Mouse (Mus musculus) neural tube, embryonic 15.5 days (tissue): ENCODE results near the gene Magel2. TPM values are rescaled to one million over a fixed set of nuclear protein-coding genes. Genes with fewer than 3 reads are reported as not detected.

ENCODE experiments used
- ATAC-seq: fragments of 200-750 bp; cut with Nextera tagmentation; 2 replicates; pipeline ENCODE4 v1.8.0; 2017; ENCODE audit warnings: mild to moderate bottlenecking, moderate TSS enrichment, moderate library complexity; ENCODE audit not compliant: low FRiP score
- H3K27ac ChIP-seq: fragments of 300-500 bp; sonication (generic); replicated peaks from 2 replicates; pipeline ENCODE4 v1.5.1; 2015; ENCODE audit warnings: mild to moderate bottlenecking, inconsistent platforms
- H3K27me3 ChIP-seq: fragments of 300-500 bp; sonication (generic); replicated peaks from 2 replicates; pipeline ENCODE4 v1.6.1; 2015; ENCODE audit warnings: inconsistent platforms
- H3K36me3 ChIP-seq: fragments of 300-500 bp; sonication (generic); 2 replicates; pipeline ENCODE4 v1.6.1; 2015; ENCODE audit warnings: inconsistent platforms
- H3K4me1 ChIP-seq: fragments of 300-500 bp; sonication (generic); 2 replicates; pipeline ENCODE4 v1.6.1; 2015; ENCODE audit warnings: inconsistent platforms
- H3K4me2 ChIP-seq: fragments of 300-500 bp; sonication (generic); 2 replicates; pipeline ENCODE4 v1.6.1; 2015; ENCODE audit warnings: inconsistent platforms, mild to moderate bottlenecking, moderate library complexity
- H3K4me3 ChIP-seq: fragments of 300-500 bp; sonication (generic); replicated peaks from 2 replicates; pipeline ENCODE4 v1.5.1; 2015; ENCODE audit warnings: mild to moderate bottlenecking, inconsistent platforms
- H3K9ac ChIP-seq: fragments of 300-500 bp; sonication (generic); replicated peaks from 2 replicates; pipeline ENCODE4 v1.6.1; 2015; ENCODE audit warnings: mild to moderate bottlenecking, inconsistent platforms
- H3K9me3 ChIP-seq: fragments of 300-500 bp; sonication (generic); replicated peaks from 2 replicates; pipeline ENCODE4 v1.6.1; 2016; ENCODE audit warnings: inconsistent platforms
- WGBS: fragments of 180-500 bp; shearing (Covaris S2); methylation state at CpG from one replicate; pipeline ENCODE4 v1.1.7; 2015; ENCODE audit warnings: mixed read lengths; 5-methylcytosine and 5-hydroxymethylcytosine counted together
- polyA plus RNA-seq: library from polyadenylated mRNA; unstranded; fragments of >200 nt; fragmentation: Nextera tagmentation; extraction: Ambion mirVana; gene quantifications from 2 replicates; pipeline ENCODE4 v1.2.1, GENCODE M21; 2015

Gene Magel2
- polyA plus RNA-seq, 1 experiment from 2014 or later, result 13.8 TPM

DNA sequence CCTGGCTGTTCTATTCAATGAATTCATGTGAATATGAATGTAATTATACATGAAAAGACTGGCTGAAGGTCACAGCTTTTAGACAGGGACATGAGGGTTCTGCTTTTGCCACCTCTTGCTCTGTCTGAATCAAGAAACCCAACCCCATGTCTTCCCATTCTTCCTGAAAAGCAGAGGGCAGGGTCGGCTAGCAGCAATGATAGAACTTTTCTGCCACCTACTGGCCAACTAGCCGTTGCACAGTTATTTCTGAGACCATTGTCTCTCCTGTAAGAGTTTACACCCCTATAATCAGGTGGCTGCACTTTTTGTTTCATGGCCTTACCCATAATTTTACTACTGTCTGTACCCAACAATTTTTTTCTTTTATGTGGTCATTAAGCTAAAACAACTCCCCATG is 5.6 kb downstream of the Magel2 start:
- H3K4me3 ChIP-seq, result no peak overlapping the region
- 5% methylated on average over 2 of the region's 2 CpGs for WGBS
- H3K9ac ChIP-seq, result no peak overlapping the region
- H3K4me1 ChIP-seq, result peaks cover 16% of the 10 kb centered on the region
- H3K27ac ChIP-seq, result no peak overlapping the region
- ATAC-seq, result peak; percentile 69
- no peak overlapping the region for H3K4me2 ChIP-seq
- no peaks in the 10 kb centered on the region for H3K27me3 ChIP-seq
- no peaks in the 10 kb centered on the region for H3K9me3 ChIP-seq
- H3K36me3 ChIP-seq, result no peaks in the 10 kb centered on the region

DNA sequence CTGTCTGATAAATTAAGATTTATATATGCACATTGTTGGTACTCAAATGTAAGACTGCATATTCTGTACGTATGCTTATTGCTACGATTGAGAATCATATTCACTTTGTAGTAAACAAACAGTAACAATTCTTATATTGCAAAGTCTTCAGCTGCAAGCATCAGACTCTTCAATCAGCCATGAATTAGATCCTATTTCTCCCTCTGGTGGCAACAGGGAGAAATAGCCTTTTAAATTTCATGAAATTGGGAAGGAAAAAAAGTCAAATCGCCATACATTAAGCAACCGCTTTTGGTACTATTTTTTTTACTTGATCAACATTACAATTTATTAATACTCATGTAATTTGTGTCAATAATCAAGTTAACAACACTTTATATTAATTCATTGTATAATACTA is 11.5 kb downstream of the Magel2 start:
- H3K9ac ChIP-seq, result no peak overlapping the region

DNA sequence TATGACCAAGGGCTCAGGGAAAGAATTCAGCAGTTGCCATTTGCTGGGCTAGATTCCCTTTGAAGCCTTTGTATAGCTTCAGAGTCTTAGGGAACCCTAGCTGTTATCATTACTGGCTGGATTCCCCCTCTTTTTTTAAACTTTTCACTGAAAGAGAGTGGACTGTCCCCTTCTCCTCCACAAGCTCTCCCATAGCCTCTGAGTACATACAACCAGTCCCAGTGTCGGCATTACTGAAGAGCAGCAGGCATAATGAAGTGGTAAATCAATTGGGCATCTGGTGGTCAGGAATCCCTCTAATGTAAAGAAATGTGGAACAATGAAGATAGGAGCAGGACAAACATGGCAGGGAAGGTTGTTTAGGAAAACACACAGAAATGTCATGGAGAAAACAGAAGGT is 15.4 kb downstream of the Magel2 start:
- no peaks in the 10 kb centered on the region for H3K4me1 ChIP-seq
- H3K27ac ChIP-seq, result no peak overlapping the region
- no peak overlapping the region for H3K4me3 ChIP-seq
- no peaks in the 10 kb centered on the region for H3K9me3 ChIP-seq
- no peak overlapping the region for H3K9ac ChIP-seq
- no peaks in the 10 kb centered on the region for H3K27me3 ChIP-seq
- no peak for ATAC-seq
- H3K36me3 ChIP-seq, result no peaks in the 10 kb centered on the region
- 42% methylated on average over 1 of the region's 1 CpGs for WGBS
- H3K4me2 ChIP-seq, result no peak overlapping the region

More for the DNA sequence above, 11.5 kb downstream of the Magel2 start:
- H3K4me3 ChIP-seq, result no peak overlapping the region
- no peaks in the 10 kb centered on the region for H3K27me3 ChIP-seq
- H3K36me3 ChIP-seq, result no peaks in the 10 kb centered on the region
- no peaks in the 10 kb centered on the region for H3K9me3 ChIP-seq
- WGBS, result 50% methylated on average over 4 of the region's 4 CpGs
- H3K4me2 ChIP-seq, result no peak overlapping the region
- H3K4me1 ChIP-seq, result no peaks in the 10 kb centered on the region
- no peak for ATAC-seq
- H3K27ac ChIP-seq, result no peak overlapping the region

DNA sequence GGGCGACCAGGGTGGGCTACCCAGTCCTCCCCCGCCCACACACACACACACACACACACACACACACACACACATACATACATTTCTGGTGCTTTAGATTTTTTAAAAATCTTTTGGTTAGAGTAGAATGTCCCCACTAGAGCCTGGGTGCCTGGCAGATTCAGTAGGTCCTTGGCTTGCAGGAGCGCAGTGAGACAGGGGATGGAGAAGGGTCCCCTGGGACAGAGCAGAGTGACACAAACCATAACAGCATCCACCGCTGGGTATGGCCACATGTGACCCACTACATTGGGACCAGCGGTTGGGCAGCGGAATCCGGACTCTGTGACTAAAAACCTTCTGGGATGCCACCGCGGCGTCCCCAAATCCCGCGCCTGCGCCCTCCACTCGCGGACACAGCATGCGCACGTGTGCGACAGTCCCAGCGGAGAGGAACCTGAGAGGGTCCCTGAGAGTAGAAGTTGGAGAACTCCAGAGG is 29.8 kb downstream of the Magel2 start:
- Histone ChIP-seq H3K36me3 (no peaks in the 10 kb centered on the region), H3K4me2 (peak overlapping the region; percentile 54), H3K9ac (no peak overlapping the region), H3K27me3 (no peaks in the 10 kb centered on the region), H3K27ac (no peak overlapping the region), H3K9me3 (no peaks in the 10 kb centered on the region), H3K4me3 (peak overlapping the region; percentile 33), H3K4me1 (no peaks in the 10 kb centered on the region)
- 40% methylated on average over 19 of the region's 19 CpGs for WGBS
- ATAC-seq, result peak; percentile 57; the same call in 1 of the 2 replicates

DNA sequence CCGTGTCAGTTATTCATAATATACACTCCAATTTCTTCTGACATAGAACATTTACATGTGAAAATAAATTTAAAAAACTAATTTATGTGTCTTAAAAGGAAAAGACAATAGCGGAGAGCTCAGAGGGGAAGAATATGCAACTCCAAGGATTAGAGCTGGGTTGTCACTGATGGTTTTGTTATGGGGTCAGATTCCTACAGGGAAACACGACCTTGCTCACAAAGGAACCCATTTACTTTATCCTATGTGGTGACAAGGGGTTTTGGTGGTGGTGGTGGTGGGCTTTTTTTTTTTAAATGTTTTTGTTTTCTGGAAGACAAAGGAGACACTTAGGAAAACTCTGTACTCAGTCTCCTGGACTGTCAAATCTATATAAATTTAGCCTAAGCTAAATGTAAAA is 31.0 kb downstream of the Magel2 start:
- Histone ChIP-seq H3K27me3 (no peaks in the 10 kb centered on the region), H3K9me3 (no peaks in the 10 kb centered on the region), H3K27ac (no peak overlapping the region), H3K36me3 (no peaks in the 10 kb centered on the region), H3K4me3 (no peak overlapping the region), H3K9ac (no peak overlapping the region), H3K4me2 (no peak overlapping the region), H3K4me1 (no peaks in the 10 kb centered on the region)
- ATAC-seq, result no peak
- 39% methylated on average over 3 of the region's 3 CpGs for WGBS

DNA sequence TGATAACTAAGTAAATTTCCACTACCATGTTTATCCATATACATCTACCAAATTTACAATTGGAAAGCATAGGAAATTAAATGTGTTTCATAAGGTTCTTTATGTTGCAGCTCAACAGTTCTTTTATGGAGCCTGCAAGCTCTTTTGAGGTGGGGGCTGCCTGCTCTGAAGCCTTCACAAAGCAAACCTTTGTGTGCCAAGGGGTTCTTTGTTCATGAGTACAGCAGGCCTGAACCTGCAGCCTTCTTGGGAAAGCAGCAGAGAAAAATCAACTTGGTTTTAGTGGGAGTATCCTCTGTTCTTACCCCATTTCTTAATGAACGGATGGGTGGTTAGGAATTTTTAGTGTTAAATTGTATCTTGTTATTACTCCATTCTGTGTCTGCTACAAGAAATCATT is 38.4 kb downstream of the Magel2 start:
- no peak overlapping the region for H3K4me2 ChIP-seq
- no peaks in the 10 kb centered on the region for H3K27me3 ChIP-seq
- ATAC-seq, result no peak
- H3K4me1 ChIP-seq, result peaks cover 11% of the 10 kb centered on the region
- no peak overlapping the region for H3K27ac ChIP-seq
- WGBS, result 40% methylated on average over 1 of the region's 1 CpGs
- no peak overlapping the region for H3K9ac ChIP-seq
- 0 out of 2 replicates have a peak, but pooled peaks cover 6% of the 10 kb centered on the region for H3K9me3 ChIP-seq
- H3K36me3 ChIP-seq, result no peaks in the 10 kb centered on the region
- H3K4me3 ChIP-seq, result no peak overlapping the region

DNA sequence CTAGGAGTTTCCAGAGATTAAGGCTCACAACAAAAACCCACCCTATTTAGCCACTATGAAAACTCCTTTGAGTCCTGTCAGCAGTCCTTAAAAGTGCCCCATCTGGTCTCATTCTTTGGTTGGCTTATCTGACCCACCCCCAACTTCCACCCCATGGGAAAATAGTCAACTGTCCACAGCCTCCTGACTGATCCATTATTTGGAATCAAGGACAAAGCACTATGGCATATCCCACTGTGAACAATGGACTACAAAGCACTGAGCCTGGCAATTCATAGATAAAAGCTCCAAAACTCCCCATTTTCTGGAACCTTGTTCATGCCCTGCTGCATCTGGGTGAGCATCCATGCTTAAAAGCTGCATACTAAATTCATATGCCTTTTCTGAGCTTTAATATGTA is 39.4 kb downstream of the Magel2 start:
- Histone ChIP-seq H3K27ac (no peak overlapping the region), H3K36me3 (no peaks in the 10 kb centered on the region), H3K9ac (no peak overlapping the region), H3K27me3 (no peaks in the 10 kb centered on the region), H3K4me2 (peak overlapping the region; percentile 17), H3K4me3 (no peak overlapping the region), H3K9me3 (0 out of 2 replicates have a peak, but pooled peaks cover 6% of the 10 kb centered on the region), H3K4me1 (peaks cover 11% of the 10 kb centered on the region)
- ATAC-seq, result no peak

DNA sequence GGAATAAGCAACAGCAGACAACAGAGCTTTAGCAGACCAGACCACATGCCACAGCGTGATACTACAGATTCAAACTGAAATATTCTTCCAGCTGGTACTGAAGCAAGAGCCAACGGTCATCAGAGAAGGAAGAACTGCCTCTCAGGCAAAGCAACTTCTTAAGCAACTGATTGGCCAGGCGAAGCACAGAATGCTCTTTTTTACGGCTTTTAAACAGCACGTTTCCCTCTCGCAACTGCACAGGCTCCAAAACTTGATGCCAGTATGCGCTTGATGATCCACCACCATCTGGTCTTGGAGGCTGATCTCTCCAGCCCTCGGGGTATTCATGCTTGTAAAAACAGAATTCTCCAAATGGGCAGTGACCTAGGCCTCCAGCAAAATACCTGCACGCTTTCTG is 41.5 kb downstream of the Magel2 start:
- 0 out of 2 replicates have a peak, but pooled peaks cover 6% of the 10 kb centered on the region for H3K9me3 ChIP-seq
- H3K27me3 ChIP-seq, result no peaks in the 10 kb centered on the region
- H3K4me1 ChIP-seq, result peaks cover 11% of the 10 kb centered on the region
- ATAC-seq, result no peak
- H3K9ac ChIP-seq, result peak overlapping the region; percentile 73
- 46% methylated on average over 9 of the region's 9 CpGs for WGBS
- H3K36me3 ChIP-seq, result no peaks in the 10 kb centered on the region
- H3K4me3 ChIP-seq, result peak overlapping the region; percentile 66
- H3K4me2 ChIP-seq, result peak overlapping the region; percentile 62
- H3K27ac ChIP-seq, result no peak overlapping the region

DNA sequence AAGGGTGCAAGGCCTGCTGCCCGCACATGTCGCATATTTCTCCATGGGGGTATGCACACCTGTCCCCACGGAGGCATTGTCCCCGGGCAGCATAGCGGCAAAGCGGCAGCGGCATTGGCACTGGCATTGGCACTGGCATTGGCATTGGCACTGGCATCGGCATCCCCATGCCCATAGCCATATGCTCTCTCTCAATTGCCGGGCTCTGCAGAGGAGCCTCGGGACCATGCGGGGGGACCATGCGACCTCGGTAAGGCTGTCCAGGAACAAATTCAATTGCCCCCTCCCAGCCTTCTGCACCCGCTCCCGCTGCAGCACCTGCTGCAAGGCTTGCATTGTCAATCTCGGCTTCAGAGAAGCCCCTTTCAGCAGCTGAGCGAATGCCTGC is 42.3 kb downstream of the Magel2 start:
- 57% methylated on average over 17 of the region's 17 CpGs for WGBS
- ATAC-seq, result peak; percentile 60; the same call in 1 of the 2 replicates
- Histone ChIP-seq H3K4me3 (peak overlapping the region; percentile 66), H3K36me3 (no peaks in the 10 kb centered on the region), H3K4me1 (peaks cover 11% of the 10 kb centered on the region), H3K27ac (peak overlapping the region; percentile 88), H3K9ac (peak overlapping the region; percentile 73), H3K9me3 (0 out of 2 replicates have a peak, but pooled peaks cover 6% of the 10 kb centered on the region), H3K4me2 (peak overlapping the region; percentile 62), H3K27me3 (no peaks in the 10 kb centered on the region)

DNA sequence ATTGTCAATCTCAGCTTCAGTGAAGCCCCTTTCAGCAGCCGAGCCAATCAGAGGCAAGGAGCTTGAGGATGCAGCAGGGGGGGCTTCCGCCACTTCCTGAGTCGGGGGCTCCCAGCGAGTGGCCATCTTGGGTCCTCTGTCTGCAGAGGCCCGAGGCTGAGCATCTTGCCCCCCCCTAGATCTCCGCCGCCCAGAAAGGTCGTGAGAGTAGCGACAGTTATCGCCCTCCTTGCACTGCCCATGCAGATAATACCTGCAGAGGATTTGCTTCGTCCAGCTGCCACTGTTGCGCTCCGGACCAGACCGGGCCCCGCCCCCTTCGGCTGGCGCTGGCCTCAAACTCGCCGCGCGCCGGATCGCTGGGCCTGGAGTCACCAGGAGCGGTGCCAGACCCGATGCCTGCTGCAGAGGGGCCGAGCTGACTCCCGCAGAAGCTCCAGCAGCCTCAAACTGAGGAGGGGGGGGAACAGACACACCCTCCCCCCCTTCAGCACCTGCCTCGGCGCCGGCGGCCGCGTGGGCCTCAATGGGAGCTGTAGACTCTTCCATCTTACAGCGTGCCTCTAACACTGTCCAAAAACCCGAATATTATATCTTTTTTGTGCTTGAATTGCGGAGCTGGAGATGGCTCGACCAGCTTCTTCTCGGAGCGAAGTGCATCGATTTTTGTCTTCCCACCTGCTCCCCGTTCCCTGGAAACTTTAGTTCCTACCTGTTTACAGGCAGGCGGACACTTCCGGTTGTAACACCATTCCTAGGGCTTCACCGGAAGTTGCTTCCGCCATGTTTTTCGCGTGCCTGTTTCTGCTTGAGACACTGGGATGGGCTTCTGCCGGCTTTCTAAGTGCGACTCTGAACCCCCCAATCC is 42.9 kb downstream of the Magel2 start, which contains the start of gene Mkrn3:
Mkrn3 (minus strand) TSS at position 647 of the 868 bp plus-strand sequence.
- peaks cover 11% of the 10 kb centered on the region for H3K4me1 ChIP-seq
- H3K4me2 ChIP-seq, result peak within 1 kb of the TSS; percentile 62
- no peaks in the 10 kb centered on the region for H3K36me3 ChIP-seq
- peak within 1 kb of the TSS; percentile 73 for H3K9ac ChIP-seq
- 30% methylated on average over 49 of the region's 49 CpGs for WGBS
- peak within 1 kb of the TSS; percentile 88 for H3K27ac ChIP-seq
- H3K9me3 ChIP-seq, result 0 out of 2 replicates have a peak, but pooled peaks cover 6% of the 10 kb centered on the region
- H3K4me3 ChIP-seq, result peak within 1 kb of the TSS; percentile 66
- peak; percentile 94 for ATAC-seq
- no peaks in the 10 kb centered on the region for H3K27me3 ChIP-seq

DNA sequence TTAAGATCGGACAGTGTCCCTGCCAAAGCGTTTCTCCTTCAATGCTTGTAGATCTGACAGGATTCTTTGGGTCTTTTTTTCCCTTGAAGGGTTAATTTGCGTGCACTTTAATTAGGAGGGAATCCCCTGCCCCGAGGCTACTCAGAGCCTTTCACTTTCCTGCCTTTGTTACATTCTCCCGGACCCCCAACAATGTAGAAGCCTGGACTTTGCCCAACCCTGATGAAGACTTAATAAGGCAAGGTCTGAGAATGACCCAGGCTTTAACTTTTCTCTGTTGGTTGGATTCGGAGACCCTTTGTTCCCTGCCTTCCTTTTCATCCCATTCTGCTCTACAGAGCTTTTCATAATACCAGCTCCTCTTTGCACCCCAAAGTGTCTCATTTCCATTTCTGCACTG is 43.8 kb downstream of the Magel2 start:
- peak overlapping the region; percentile 49 for H3K4me2 ChIP-seq
- peaks cover 11% of the 10 kb centered on the region for H3K4me1 ChIP-seq
- peak overlapping the region; percentile 66 for H3K4me3 ChIP-seq
- ATAC-seq, result peak; percentile 18; the same call in 1 of the 2 replicates
- peak overlapping the region; percentile 48 for H3K9ac ChIP-seq
- 0 out of 2 replicates have a peak, but pooled peaks cover 6% of the 10 kb centered on the region for H3K9me3 ChIP-seq
- peak overlapping the region; percentile 88 for H3K27ac ChIP-seq
- no peaks in the 10 kb centered on the region for H3K36me3 ChIP-seq
- WGBS, result 43% methylated on average over 6 of the region's 6 CpGs
- H3K27me3 ChIP-seq, result no peaks in the 10 kb centered on the region

DNA sequence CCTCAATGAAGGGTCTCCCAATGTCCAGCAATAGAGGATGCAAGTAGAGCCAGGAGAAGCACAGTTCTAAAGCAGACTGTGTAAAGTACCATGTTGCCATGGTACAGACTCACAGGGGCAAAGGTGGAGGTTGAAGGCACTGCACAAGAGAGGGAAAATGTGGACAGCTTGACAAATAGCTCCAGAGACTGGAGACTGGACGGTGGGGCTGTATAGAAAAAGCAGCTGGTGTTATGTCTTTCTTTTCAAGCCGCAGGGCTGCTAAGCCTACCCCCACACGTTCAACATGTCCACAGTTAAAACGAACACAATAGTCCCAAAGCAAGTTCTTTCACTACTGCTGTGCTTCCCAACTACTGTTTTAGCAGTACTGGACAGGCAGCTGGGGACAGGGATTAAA is 46.4 kb downstream of the Magel2 start:
- ATAC-seq, result no peak
- Histone ChIP-seq H3K4me1 (0 out of 2 replicates have a peak, but pooled peaks cover 4% of the 10 kb centered on the region), H3K9me3 (0 out of 2 replicates have a peak, but pooled peaks cover 6% of the 10 kb centered on the region), H3K36me3 (no peaks in the 10 kb centered on the region), H3K9ac (no peak overlapping the region), H3K4me3 (no peak overlapping the region), H3K27ac (no peak overlapping the region), H3K27me3 (no peaks in the 10 kb centered on the region), H3K4me2 (no peak overlapping the region)
- WGBS, result 37% methylated on average over 4 of the region's 4 CpGs
